Mouse (Mus musculus) mammary gland, adult 2 months (tissue): ENCODE data around the gene Ecpas. TPM values are rescaled to one million over a fixed set of nuclear protein-coding genes. Genes with fewer than 3 reads are reported as not detected.

Experiments used
- polyA plus RNA-seq: library from polyadenylated mRNA; depleted of rRNA; stranded (reverse); fragments of >200 nt; gene quantifications from 2 replicates; pipeline ENCODE4 v1.2.3, GENCODE M21; 2012; ENCODE audit warnings: low replicate concordance; rRNA removed

Gene Ecpas
- polyA plus RNA-seq: 21.4 and 38.1 TPM in 2 replicates

GRCm38 (mm10) chr4:58912629-58913335 lies at the start of gene Ecpas:
Gene Ecpas, minus strand, starts transcription at chr4:58912749.

GRCm38 (mm10) chr4:58943420-58944205 lies 31.1 kb upstream of the Ecpas start, which contains the start of gene Zkscan16:
Gene Zkscan16, plus strand, starts transcription at chr4:58943628.

GRCm38 (mm10) chr4:58787616-58788015 lies 124.9 kb downstream of the Ecpas start, which contains the start of gene Olfr267:
Gene Olfr267, minus strand, starts transcription at chr4:58787716.

Other genes with a start within 250 kb of the Ecpas start
- gene Olfr267, start 125.0 kb downstream of the Ecpas start, polyA plus RNA-seq: not detected in 2 replicates
- gene Zkscan16, start 30.9 kb upstream of the Ecpas start, polyA plus RNA-seq: not detected in 2 replicates
- 1.4 and 2.8 TPM in 2 replicates for gene Ptgr1, start 74.4 kb upstream of the Ecpas start, polyA plus RNA-seq
- 3.6 and 6.2 TPM in 2 replicates for gene Dnajc25, start 82.3 kb upstream of the Ecpas start, polyA plus RNA-seq
- gene Gm20503, start 90.5 kb upstream of the Ecpas start, polyA plus RNA-seq: 1.1 TPM in 1 of 2 replicates, not detected in the other
- 20.5 and 22.2 TPM in 2 replicates for gene Gng10, start 122.3 kb upstream of the Ecpas start, polyA plus RNA-seq
- gene AI481877, start 226.2 kb upstream of the Ecpas start, polyA plus RNA-seq: not detected in 2 replicates